Mouse (Mus musculus) liver, embryonic 13.5 days (tissue): ENCODE data around the gene Mtrex. TPM values are rescaled to one million over a fixed set of nuclear protein-coding genes. Genes with fewer than 3 reads are reported as not detected.

Experiments
- ATAC-seq: fragments of 200-750 bp; cut with Nextera tagmentation; 2 replicates; pipeline ENCODE4 v1.8.0; 2017; ENCODE audit warnings: low read depth, mild to moderate bottlenecking, moderate number of reproducible peaks, moderate library complexity
- DNase-seq: peaks from one replicate; pipeline ENCODE4 v3.0.0; 2022
- H3K27ac ChIP-seq: fragments of 300-500 bp; sonication (generic); 2 replicates; pipeline ENCODE4 v1.5.1; 2015; ENCODE audit warnings: moderate library complexity, mild to moderate bottlenecking, inconsistent platforms
- H3K27me3 ChIP-seq: fragments of 300-500 bp; sonication (generic); 2 replicates; pipeline ENCODE4 v1.6.1; 2015; ENCODE audit warnings: mild to moderate bottlenecking, inconsistent platforms
- H3K36me3 ChIP-seq: fragments of 300-500 bp; sonication (generic); 2 replicates; pipeline ENCODE4 v1.6.1; 2015; ENCODE audit warnings: mild to moderate bottlenecking, inconsistent platforms
- H3K4me1 ChIP-seq: fragments of 300-500 bp; sonication (generic); replicated peaks from 2 replicates; pipeline ENCODE4 v1.6.1; 2015; ENCODE audit warnings: inconsistent platforms
- H3K4me2 ChIP-seq: fragments of 300-500 bp; sonication (generic); 2 replicates; pipeline ENCODE4 v1.6.1; 2015; ENCODE audit warnings: inconsistent platforms, mild to moderate bottlenecking, moderate library complexity
- H3K4me3 ChIP-seq: fragments of 300-500 bp; sonication (generic); replicated peaks from 2 replicates; pipeline ENCODE4 v1.5.1; 2015; ENCODE audit warnings: mild to moderate bottlenecking, inconsistent platforms
- H3K9ac ChIP-seq: fragments of 300-500 bp; sonication (generic); 2 replicates; pipeline ENCODE4 v1.6.1; 2015; ENCODE audit warnings: mild to moderate bottlenecking, inconsistent platforms
- H3K9me3 ChIP-seq: fragments of 300-500 bp; sonication (generic); replicated peaks from 2 replicates; pipeline ENCODE4 v1.6.1; 2016; ENCODE audit warnings: inconsistent platforms
- WGBS: fragments of 180-500 bp; shearing (Covaris S2); methylation state at CpG from one replicate; pipeline ENCODE4 v1.1.7; 2015; ENCODE audit not compliant: insufficient replicate concordance; 5-methylcytosine and 5-hydroxymethylcytosine counted together
- polyA plus RNA-seq: library from polyadenylated mRNA; unstranded; fragments of >200 nt; fragmentation: Nextera tagmentation; extraction: Ambion mirVana; gene quantifications from 2 replicates; pipeline ENCODE4 v1.2.1, GENCODE M21; 2015

Gene Mtrex
- polyA plus RNA-seq, 1 experiment from 2014 or later: 42.2 TPM

DNA sequence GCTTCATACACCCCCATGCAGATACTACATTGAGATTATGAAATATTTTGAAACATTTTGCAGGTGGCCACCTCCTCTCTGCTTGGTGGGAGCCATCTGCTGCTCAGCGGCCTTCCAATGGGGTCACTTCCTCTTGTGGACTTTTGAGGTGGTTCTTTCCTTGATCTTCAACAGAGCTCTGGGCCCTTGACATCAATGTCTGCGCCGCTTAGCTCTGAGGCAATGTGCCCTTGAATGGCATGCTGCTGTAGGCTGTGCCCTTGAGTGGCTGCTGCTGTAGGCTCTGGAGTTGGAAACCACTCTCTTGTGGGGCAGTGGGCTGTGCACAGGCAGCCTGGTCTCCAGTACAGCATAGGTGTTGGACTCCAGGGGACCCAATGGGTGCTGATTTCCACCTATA, 81.3 kb downstream of the Mtrex start:
- no peaks in the 10 kb centered on the region for H3K27me3 ChIP-seq
- no peak overlapping the region for H3K4me2 ChIP-seq
- H3K27ac ChIP-seq: no peak overlapping the region
- 88% methylated on average over 3 of the region's 3 CpGs for WGBS
- no peak for ATAC-seq
- H3K9me3 ChIP-seq: peaks cover 3% of the 10 kb centered on the region; the same call in 1 of the 2 replicates
- no peak overlapping the region for H3K4me3 ChIP-seq
- H3K36me3 ChIP-seq: peaks cover 32% of the 10 kb centered on the region
- no peak overlapping the region for H3K9ac ChIP-seq
- 0 out of 2 replicates have a peak, but pooled peaks cover under 1% of the 10 kb centered on the region for H3K4me1 ChIP-seq
- DNase-seq: no peak

DNA sequence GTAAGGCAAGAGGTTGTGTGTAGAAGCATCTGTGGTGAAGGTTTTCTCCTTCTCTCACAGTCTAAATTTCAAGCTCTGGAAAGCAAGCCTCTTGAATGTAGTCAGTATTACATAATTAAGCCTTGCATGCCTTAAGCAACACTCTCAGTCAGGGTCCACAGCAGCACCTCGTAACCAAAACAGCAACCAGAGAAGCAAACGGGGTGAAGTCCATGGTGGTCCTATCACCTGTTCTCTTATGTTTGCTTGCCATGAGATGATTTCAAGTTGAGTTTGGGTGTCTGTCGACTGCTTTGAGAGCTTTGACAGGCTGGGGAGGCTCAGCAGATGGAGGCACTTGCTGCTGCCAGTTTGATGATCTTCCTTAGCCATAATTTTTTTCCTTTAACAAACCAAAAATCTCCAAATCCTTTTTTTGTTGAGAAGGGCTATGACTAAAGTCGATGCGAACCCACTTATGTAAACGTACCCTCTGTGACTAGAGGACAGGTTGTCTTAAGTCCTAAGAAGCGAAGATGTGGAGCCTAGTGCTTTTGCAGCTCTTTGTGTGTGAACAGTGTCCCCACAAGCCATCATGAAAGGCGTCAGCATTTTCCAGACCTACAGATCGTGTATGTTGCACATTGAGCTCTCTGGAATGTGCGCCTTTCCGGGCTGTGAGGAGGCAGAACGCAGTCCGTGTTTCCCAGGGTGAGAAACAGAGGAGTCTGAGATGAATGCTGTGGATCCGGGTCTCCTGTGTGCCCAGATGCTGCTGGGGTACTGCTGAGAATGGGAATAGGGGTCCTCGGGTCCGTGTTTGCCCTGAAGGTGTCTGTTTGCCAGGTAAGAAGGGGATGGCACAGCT, 86.7 kb downstream of the Mtrex start:
- no peak for DNase-seq
- Histone ChIP-seq H3K4me2 (no peak overlapping the region), H3K4me1 (peaks cover 43% of the 10 kb centered on the region), H3K9me3 (no peaks in the 10 kb centered on the region; the same call in 1 of the 2 replicates), H3K27ac (peak overlapping the region; percentile 13; the same call in 1 of the 2 replicates), H3K27me3 (no peaks in the 10 kb centered on the region), H3K36me3 (peaks cover 24% of the 10 kb centered on the region), H3K9ac (no peak overlapping the region), H3K4me3 (no peak overlapping the region)
- no peak for ATAC-seq
- WGBS: 86% methylated on average over 16 of the region's 16 CpGs

DNA sequence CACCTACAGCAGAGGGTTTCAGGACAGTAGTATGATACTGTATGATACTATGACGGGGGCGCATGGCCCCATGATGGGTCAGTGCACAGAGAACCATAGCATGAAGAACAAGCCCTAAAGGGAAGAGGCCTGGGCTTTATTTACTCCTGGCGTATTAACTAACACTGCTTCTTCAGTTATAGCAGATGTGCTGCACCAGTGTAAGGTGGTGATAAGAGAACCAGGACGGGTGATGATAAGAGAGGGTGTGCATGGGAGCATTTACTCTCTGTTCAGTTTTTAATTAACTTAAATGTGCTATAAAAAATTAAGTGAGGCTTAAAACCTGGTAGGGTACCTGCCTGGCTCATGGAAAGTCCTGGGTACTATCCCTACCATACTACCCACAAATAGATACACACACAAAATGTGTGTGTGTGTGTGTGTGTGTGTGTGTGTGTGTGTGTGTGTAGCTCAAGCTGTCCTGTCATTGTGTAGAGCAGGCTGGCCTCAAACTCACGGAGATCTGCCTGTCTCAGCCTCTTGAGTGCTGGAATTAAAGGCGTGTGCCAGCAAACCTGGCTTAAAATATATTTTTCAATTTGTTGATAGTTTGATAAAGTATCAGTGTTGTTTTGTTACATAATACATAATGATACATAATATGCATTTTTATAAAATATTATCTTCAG, 88.5 kb downstream of the Mtrex start:
- Histone ChIP-seq H3K36me3 (peaks cover 12% of the 10 kb centered on the region), H3K27ac (peak overlapping the region; percentile 90), H3K4me1 (peaks cover 56% of the 10 kb centered on the region), H3K9me3 (no peaks in the 10 kb centered on the region), H3K4me2 (peak overlapping the region; percentile 56), H3K9ac (peak overlapping the region; percentile 55), H3K27me3 (no peaks in the 10 kb centered on the region), H3K4me3 (0 out of 2 replicates have a peak overlapping the region, but pooled peaks have one; percentile 11)
- peak; percentile 99 for ATAC-seq
- WGBS: 33% methylated on average over 6 of the region's 6 CpGs
- peak; percentile 69 for DNase-seq

DNA sequence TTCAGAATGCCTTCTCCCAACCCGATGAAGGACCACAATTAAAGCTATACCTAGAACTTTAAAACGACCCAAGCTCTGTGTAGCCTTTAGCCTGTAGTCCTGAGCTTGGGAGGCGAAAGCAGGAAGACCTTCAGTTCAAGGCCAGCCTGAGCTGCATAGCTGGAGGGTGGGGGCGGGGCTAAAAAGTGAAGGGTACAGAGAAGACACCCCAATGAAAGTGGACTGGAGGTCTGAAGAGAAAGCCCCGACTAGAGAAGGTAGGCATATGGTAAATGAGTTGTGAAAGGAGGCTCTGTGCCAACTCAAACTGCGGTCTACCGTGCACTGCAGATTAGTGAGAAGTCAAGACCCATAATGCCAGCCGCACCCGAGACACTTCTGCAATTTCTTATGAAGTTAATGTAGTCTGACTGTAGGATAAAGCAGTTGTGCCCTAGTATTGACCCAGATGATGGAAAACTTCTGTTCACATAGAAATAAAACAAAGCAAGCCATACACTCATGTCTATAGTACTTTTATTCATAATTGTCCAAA, 89.5 kb downstream of the Mtrex start:
- no peak for DNase-seq
- Histone ChIP-seq H3K4me2 (no peak overlapping the region; the same call in 1 of the 2 replicates), H3K4me1 (peaks cover 66% of the 10 kb centered on the region), H3K27me3 (no peaks in the 10 kb centered on the region), H3K36me3 (peaks cover 5% of the 10 kb centered on the region; the same call in 1 of the 2 replicates), H3K4me3 (no peak overlapping the region), H3K9ac (0 out of 2 replicates have a peak overlapping the region, but pooled peaks have one; percentile 55), H3K27ac (peak overlapping the region; percentile 90), H3K9me3 (no peaks in the 10 kb centered on the region)
- WGBS: 69% methylated on average over 9 of the region's 9 CpGs
- no peak for ATAC-seq

DNA sequence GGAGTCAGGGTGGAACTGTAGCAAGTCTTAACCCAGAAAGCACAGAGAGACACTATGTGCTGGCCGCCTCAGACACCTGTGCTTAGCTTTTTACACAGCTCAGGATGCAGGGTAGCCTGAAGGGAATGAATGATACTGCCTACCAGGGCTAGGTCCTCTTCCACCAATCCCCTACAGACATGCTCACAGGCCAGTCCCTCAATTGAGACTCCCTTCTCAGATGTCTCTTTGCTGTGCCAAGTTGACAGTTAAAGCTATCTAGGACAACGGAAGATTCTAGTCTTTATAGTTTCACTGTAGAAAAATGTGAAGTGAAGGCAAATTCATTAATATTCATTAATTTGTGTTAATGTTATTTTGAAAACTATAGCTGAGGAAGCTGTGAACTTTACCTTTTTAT, 90.2 kb downstream of the Mtrex start:
- Histone ChIP-seq H3K4me3 (no peak overlapping the region), H3K9me3 (no peaks in the 10 kb centered on the region), H3K36me3 (no peaks in the 10 kb centered on the region; the same call in 1 of the 2 replicates), H3K27me3 (no peaks in the 10 kb centered on the region), H3K4me1 (peaks cover 71% of the 10 kb centered on the region), H3K4me2 (no peak overlapping the region), H3K9ac (no peak overlapping the region), H3K27ac (peak overlapping the region; percentile 63)
- DNase-seq: no peak
- ATAC-seq: no peak
- 86% methylated on average over 2 of the region's 2 CpGs for WGBS

DNA sequence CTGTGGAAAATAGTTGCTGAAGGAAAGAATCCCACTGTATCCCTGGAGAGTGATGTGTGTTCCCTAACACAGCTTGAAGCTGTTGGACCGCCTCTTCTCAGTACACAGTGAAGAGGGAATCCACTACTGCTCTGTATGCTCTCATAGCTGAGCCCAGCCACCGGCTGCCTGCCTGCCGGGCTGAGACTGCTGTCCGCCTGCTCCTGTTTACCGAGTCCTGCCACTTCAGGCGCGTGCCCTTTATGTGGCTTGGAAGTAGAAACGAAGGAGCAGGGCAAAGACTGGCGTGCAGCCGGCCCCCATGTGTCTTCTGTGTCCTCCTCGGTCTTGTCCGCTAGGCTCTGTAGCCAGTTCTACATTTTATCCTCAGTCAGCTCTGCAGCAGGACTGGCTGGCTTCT, 92.1 kb downstream of the Mtrex start:
- no peak overlapping the region for H3K4me2 ChIP-seq
- DNase-seq (no peak), ATAC-seq (no peak)
- peaks cover 68% of the 10 kb centered on the region for H3K4me1 ChIP-seq
- no peaks in the 10 kb centered on the region for H3K9me3 ChIP-seq
- H3K9ac ChIP-seq: no peak overlapping the region
- no peak overlapping the region for H3K4me3 ChIP-seq
- WGBS: 70% methylated on average over 12 of the region's 12 CpGs
- H3K27me3 ChIP-seq: peaks cover 4% of the 10 kb centered on the region
- no peaks in the 10 kb centered on the region; the same call in 1 of the 2 replicates for H3K36me3 ChIP-seq
- peak overlapping the region; percentile 9; the same call in 1 of the 2 replicates for H3K27ac ChIP-seq

DNA sequence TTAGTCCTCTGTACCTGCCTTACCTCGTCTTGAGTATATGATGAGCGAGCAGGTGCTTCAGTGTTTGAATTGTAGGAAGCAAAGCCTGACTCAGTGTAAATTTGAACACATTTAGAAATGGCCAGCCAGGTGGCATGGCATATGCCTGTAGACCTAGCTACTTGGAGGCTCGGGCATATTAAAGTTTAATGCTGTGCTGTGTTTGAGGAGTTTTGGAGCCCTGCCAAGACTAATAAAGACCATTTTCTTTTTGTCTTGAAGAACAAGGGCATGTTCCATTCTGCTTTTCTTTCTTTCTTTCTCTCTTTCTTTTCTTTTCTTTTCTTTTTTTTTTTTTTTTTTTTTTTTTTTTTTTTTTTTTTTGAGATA, 93.3 kb downstream of the Mtrex start:
- no peak overlapping the region for H3K4me3 ChIP-seq
- H3K27me3 ChIP-seq: peaks cover 4% of the 10 kb centered on the region
- WGBS: 62% methylated on average over 3 of the region's 3 CpGs
- DNase-seq (no peak), ATAC-seq (no peak)
- H3K9me3 ChIP-seq: no peaks in the 10 kb centered on the region
- H3K4me1 ChIP-seq: peaks cover 59% of the 10 kb centered on the region
- no peaks in the 10 kb centered on the region; the same call in 1 of the 2 replicates for H3K36me3 ChIP-seq
- H3K9ac ChIP-seq: peak overlapping the region; percentile 7; the same call in 1 of the 2 replicates
- peak overlapping the region; percentile 40 for H3K4me2 ChIP-seq
- H3K27ac ChIP-seq: peak overlapping the region; percentile 40

DNA sequence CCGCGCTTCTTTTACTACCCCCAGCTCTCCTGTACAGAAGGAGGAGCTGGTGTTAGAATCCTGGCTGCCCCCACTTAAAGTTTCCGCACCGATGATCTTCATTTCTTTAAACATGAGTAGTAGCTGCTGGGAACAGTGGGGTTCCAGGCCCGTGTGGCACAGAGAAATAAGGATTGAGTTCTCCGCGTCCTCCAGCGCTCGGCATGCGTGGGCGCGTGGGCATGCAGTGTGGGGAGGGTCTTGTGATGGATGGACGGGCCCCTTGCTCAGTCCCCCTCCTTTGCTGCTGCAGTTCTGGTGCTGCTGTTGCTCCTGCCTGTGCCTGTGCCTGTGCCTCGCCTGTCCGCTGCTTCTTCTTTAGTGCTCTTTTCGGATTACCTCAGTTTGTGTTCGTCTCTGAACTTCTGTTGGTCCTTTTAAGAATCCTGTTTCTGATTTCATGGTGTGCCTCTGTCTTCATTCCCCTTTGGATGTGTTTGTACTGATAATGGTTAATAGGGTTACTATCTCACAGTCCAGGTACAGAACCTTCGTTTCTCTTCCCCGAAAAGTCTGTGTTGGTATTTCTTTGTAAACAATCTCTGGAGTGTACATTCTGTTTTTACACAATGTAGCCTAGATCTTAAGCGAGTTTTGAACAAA, 93.8 kb downstream of the Mtrex start:
- Histone ChIP-seq H3K4me3 (no peak overlapping the region; the same call in 1 of the 2 replicates), H3K27ac (peak overlapping the region; percentile 40), H3K9ac (peak overlapping the region; percentile 14; the same call in 1 of the 2 replicates), H3K4me2 (peak overlapping the region; percentile 40), H3K36me3 (no peaks in the 10 kb centered on the region; the same call in 1 of the 2 replicates), H3K27me3 (peaks cover 4% of the 10 kb centered on the region), H3K4me1 (peaks cover 54% of the 10 kb centered on the region), H3K9me3 (no peaks in the 10 kb centered on the region)
- peak; percentile 52 for ATAC-seq
- 65% methylated on average over 20 of the region's 20 CpGs for WGBS
- DNase-seq: no peak

DNA sequence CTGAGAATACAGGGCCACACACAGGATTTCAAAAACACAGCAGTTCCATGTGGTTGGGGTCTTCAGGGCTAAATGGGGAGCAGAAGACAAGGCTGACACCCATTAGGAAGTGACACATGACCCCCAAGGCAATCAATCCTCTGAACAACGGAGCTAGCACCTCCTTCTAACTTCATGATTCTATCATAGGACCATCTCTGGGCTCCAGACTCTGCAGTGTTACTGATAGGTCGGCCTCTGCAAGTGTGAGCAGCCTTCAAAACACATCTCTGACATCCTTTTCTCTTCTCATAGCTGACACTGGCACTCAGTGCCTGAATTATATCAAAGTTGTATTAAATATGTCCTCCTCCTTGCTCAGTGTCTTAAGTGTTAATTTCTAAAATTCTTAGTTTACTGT, 94.6 kb downstream of the Mtrex start:
- 34% methylated on average over 2 of the region's 2 CpGs for WGBS
- no peak overlapping the region for H3K9ac ChIP-seq
- no peak overlapping the region for H3K4me3 ChIP-seq
- peaks cover 4% of the 10 kb centered on the region for H3K27me3 ChIP-seq
- H3K36me3 ChIP-seq: no peaks in the 10 kb centered on the region; the same call in 1 of the 2 replicates
- H3K4me1 ChIP-seq: peaks cover 46% of the 10 kb centered on the region
- H3K4me2 ChIP-seq: no peak overlapping the region
- ATAC-seq: peak; percentile 51
- H3K9me3 ChIP-seq: no peaks in the 10 kb centered on the region
- H3K27ac ChIP-seq: 0 out of 2 replicates have a peak overlapping the region, but pooled peaks have one; percentile 4
- no peak for DNase-seq

DNA sequence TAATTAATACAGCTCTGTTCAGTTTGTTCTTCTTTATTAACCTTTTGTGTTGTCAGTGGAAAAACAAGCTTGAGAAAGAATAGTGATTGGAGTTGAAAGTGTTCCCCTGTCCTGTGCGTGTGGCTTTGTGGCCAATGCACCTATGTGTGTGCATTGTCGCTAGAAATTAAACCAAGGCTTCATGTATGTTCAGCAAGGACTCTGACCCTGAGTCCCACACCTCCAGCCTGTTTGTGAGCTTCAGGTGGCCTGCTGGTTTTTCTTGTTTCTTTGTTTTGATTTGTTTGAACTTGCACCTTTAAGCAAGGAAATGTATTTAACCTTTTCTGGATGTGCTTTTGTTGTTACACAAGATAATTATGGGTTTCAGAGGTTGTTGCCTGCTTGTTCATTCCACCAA, 97.6 kb downstream of the Mtrex start:
- Histone ChIP-seq H3K4me3 (no peak overlapping the region), H3K36me3 (no peaks in the 10 kb centered on the region), H3K4me1 (peaks cover 21% of the 10 kb centered on the region), H3K9ac (no peak overlapping the region), H3K27me3 (peaks cover 4% of the 10 kb centered on the region), H3K27ac (no peak overlapping the region), H3K9me3 (no peaks in the 10 kb centered on the region), H3K4me2 (no peak overlapping the region)
- WGBS: 83% methylated on average over 2 of the region's 2 CpGs
- no peak for DNase-seq
- ATAC-seq: no peak
